Mouse (Mus musculus): ENCODE measurements at regions not wholly inside any gene's neighbourhood (a gene's known extent, or its start where the extent isn't known, plus 50 kb on each side); places are given as distances from the start of the nearest gene placed in this dataset.

- no peak for DNase-seq (ENCODE audit: low spot score)
Measured at GRCm38 (mm10) chr1:71946911-71947310, 265.2 kb downstream of the Mreg start.

- no peak for DNase-seq (ENCODE audit: low spot score)
Measured at GRCm38 (mm10) chr1:71945070-71945469, 267.0 kb downstream of the Mreg start.

GRCm38 (mm10) chr1:71944531-71944930 is 267.6 kb downstream of the Mreg start:
- DNase-seq (ENCODE audit: low spot score) = no peak

GRCm38 (mm10) chr1:71942145-71942544 is 270.0 kb downstream of the Mreg start:
- no peak for DNase-seq (ENCODE audit: low spot score)

- no peak for DNase-seq (ENCODE audit: low spot score)
Measured at GRCm38 (mm10) chr1:71941688-71942087, 270.4 kb downstream of the Mreg start.

- no peak for DNase-seq (ENCODE audit: low spot score)
Measured at GRCm38 (mm10) chr1:71940900-71941299, 271.2 kb downstream of the Mreg start.

- no peak for DNase-seq (ENCODE audit: low spot score)
Measured at GRCm38 (mm10) chr1:71938323-71939007, 273.6 kb downstream of the Mreg start.

GRCm38 (mm10) chr1:71937922-71938321 is 274.2 kb downstream of the Mreg start:
- DNase-seq (ENCODE audit: low spot score) = no peak

- DNase-seq (ENCODE audit: low spot score) = no peak
Measured at GRCm38 (mm10) chr1:71937168-71937567, 274.9 kb downstream of the Mreg start.

GRCm38 (mm10) chr1:71936501-71937129 is 275.5 kb downstream of the Mreg start:
- no peak for DNase-seq (ENCODE audit: low spot score)

GRCm38 (mm10) chr1:71925501-71925900 is 272.5 kb upstream of the Fn1 start:
- DNase-seq (ENCODE audit: low spot score) = no peak

GRCm38 (mm10) chr1:71924884-71925283 is 271.9 kb upstream of the Fn1 start:
- DNase-seq (ENCODE audit: low spot score) = no peak

GRCm38 (mm10) chr1:71923731-71924130 is 270.7 kb upstream of the Fn1 start:
- DNase-seq (ENCODE audit: low spot score) = no peak

GRCm38 (mm10) chr1:71921456-71921855 is 268.5 kb upstream of the Fn1 start:
- DNase-seq (ENCODE audit: low spot score) = no peak

- no peak for DNase-seq (ENCODE audit: low spot score)
Measured at GRCm38 (mm10) chr1:71919891-71920290, 266.9 kb upstream of the Fn1 start.

GRCm38 (mm10) chr1:71917021-71917420 is 264.0 kb upstream of the Fn1 start:
- DNase-seq (ENCODE audit: low spot score) = no peak

GRCm38 (mm10) chr1:71914439-71914838 is 261.4 kb upstream of the Fn1 start:
- no peak for DNase-seq (ENCODE audit: low spot score)

GRCm38 (mm10) chr1:71913221-71913620 is 260.2 kb upstream of the Fn1 start:
- DNase-seq (ENCODE audit: low spot score) = no peak

- DNase-seq (ENCODE audit: low spot score) = no peak
Measured at GRCm38 (mm10) chr1:71912441-71912840, 259.4 kb upstream of the Fn1 start.

- no peak for DNase-seq (ENCODE audit: low spot score)
Measured at GRCm38 (mm10) chr1:71910125-71910524, 257.1 kb upstream of the Fn1 start.

GRCm38 (mm10) chr1:71909508-71910124 is 256.6 kb upstream of the Fn1 start:
- no peak for DNase-seq (ENCODE audit: low spot score)

GRCm38 (mm10) chr1:71904376-71904948 is 251.5 kb upstream of the Fn1 start:
- no peak for DNase-seq (ENCODE audit: low spot score)

All from retina, embryonic 14.5 days (tissue).